Mouse (Mus musculus) neural tube, embryonic 15.5 days (tissue): ENCODE measurements around the gene Gm20219. TPM values are rescaled to one million over a fixed set of nuclear protein-coding genes. Genes with fewer than 3 reads are reported as not detected.

Experiments used
- polyA plus RNA-seq: library from polyadenylated mRNA; unstranded; fragments of >200 nt; fragmentation: Nextera tagmentation; extraction: Ambion mirVana; gene quantifications from 2 replicates; pipeline ENCODE4 v1.2.1, GENCODE M21; 2015

The Gm20219 gene
- polyA plus RNA-seq, 1 experiment from 2014 or later = 0.95 TPM

Other genes starting within 250 kb of the Gm20219 start
- 59.1 and 65.2 TPM in 2 replicates for gene Kdm4b, start 228.3 kb downstream of the Gm20219 start, polyA plus RNA-seq
- 206 and 247 TPM in 2 replicates for gene Ptprs, start 77.9 kb downstream of the Gm20219 start, polyA plus RNA-seq
- not detected in 2 replicates for gene Znrf4, start 42.0 kb downstream of the Gm20219 start, polyA plus RNA-seq
- 73.4 and 76.5 TPM in 2 replicates for gene Safb2, start 30.2 kb upstream of the Gm20219 start, polyA plus RNA-seq
- 95.9 and 103 TPM in 2 replicates for gene Safb, start 30.4 kb upstream of the Gm20219 start, polyA plus RNA-seq
- gene 2410015M20Rik, start 55.4 kb upstream of the Gm20219 start, polyA plus RNA-seq = 205 and 212 TPM in 2 replicates
- 1,028 and 1,172 TPM in 2 replicates for gene Rpl36, start 59.0 kb upstream of the Gm20219 start, polyA plus RNA-seq
- 43.3 and 47.2 TPM in 2 replicates for gene Lonp1, start 72.5 kb upstream of the Gm20219 start, polyA plus RNA-seq
- 1.4 and 1.6 TPM in 2 replicates for gene Catsperd, start 73.8 kb upstream of the Gm20219 start, polyA plus RNA-seq
- gene Ranbp3, start 118.9 kb upstream of the Gm20219 start, polyA plus RNA-seq = 94.2 and 95.4 TPM in 2 replicates
- gene Ndufa11, start 163.4 kb upstream of the Gm20219 start, polyA plus RNA-seq = 639 and 709 TPM in 2 replicates
- 13.8 and 18.1 TPM in 2 replicates for gene Vmac, start 163.6 kb upstream of the Gm20219 start, polyA plus RNA-seq
- 2.7 and 5.3 TPM in 2 replicates for gene Nrtn, start 203.1 kb upstream of the Gm20219 start, polyA plus RNA-seq
- 86.4 and 97.6 TPM in 2 replicates for gene Dus3l, start 210.4 kb upstream of the Gm20219 start, polyA plus RNA-seq
- 0.87 and 0.93 TPM in 2 replicates for gene Prr22, start 215.9 kb upstream of the Gm20219 start, polyA plus RNA-seq